Mouse (Mus musculus) limb, embryonic 10.5 days (tissue): Measurements from ENCODE around the gene Foxc1. TPM values are rescaled to one million over a fixed set of nuclear protein-coding genes. Genes with fewer than 3 reads are reported as not detected.

Source experiments
- DNase-seq: peaks from one replicate; pipeline ENCODE4 v3.0.0-alpha.2; 2017; ENCODE audit warnings: low spot score
- H3K27ac ChIP-seq: fragments of 300-500 bp; sonication (generic); 2 replicates; pipeline ENCODE4 v1.5.1; 2016; ENCODE audit warnings: mild to moderate bottlenecking
- H3K27me3 ChIP-seq: fragments of 300-500 bp; sonication (generic); 2 replicates; pipeline ENCODE4 v1.6.1; 2016; ENCODE audit warnings: low read depth, mild to moderate bottlenecking; ENCODE audit not compliant: poor library complexity, severe bottlenecking
- H3K36me3 ChIP-seq: fragments of 300-500 bp; sonication (generic); 2 replicates; pipeline ENCODE4 v1.6.1; 2016; ENCODE audit warnings: mild to moderate bottlenecking, moderate library complexity
- H3K4me1 ChIP-seq: fragments of 300-500 bp; sonication (generic); 2 replicates; pipeline ENCODE4 v1.6.1; 2016
- H3K4me3 ChIP-seq: fragments of 300-500 bp; sonication (generic); 2 replicates; pipeline ENCODE4 v1.5.1; 2016; ENCODE audit warnings: mild to moderate bottlenecking, moderate library complexity
- H3K9me3 ChIP-seq: fragments of 300-500 bp; sonication (generic); replicated peaks from 2 replicates; pipeline ENCODE4 v1.6.1; 2016; ENCODE audit warnings: mild to moderate bottlenecking
- WGBS: fragments of 180-500 bp; shearing (Covaris S2); methylation state at CpG from one replicate; pipeline ENCODE4 v1.1.7; 2016; 5-methylcytosine and 5-hydroxymethylcytosine counted together
- polyA plus RNA-seq: library from polyadenylated mRNA; unstranded; fragments of >200 nt; fragmentation: Nextera tagmentation; extraction: Ambion mirVana; gene quantifications from 2 replicates; pipeline ENCODE4 v1.2.1, GENCODE M21; 2016

The Foxc1 gene
- polyA plus RNA-seq, 1 experiment from 2014 or later = 1.8 TPM

GRCm38 (mm10) chr13:31808804-31809420, 2.5 kb downstream of the Foxc1 start:
- peaks cover 7% of the 10 kb centered on the region; the same call in 1 of the 2 replicates for H3K36me3 ChIP-seq
- peaks cover 99% of the 10 kb centered on the region for H3K27me3 ChIP-seq
- peak overlapping the region; percentile 91 for H3K27ac ChIP-seq
- DNase-seq = no peak
- WGBS = 4% methylated on average over 16 of the region's 16 CpGs
- H3K9me3 ChIP-seq = no peaks in the 10 kb centered on the region
- peak overlapping the region; percentile 73 for H3K4me3 ChIP-seq
- peaks cover 70% of the 10 kb centered on the region for H3K4me1 ChIP-seq

- Histone ChIP-seq H3K36me3 (peaks cover 7% of the 10 kb centered on the region; the same call in 1 of the 2 replicates), H3K27me3 (peaks cover 99% of the 10 kb centered on the region), H3K4me1 (peaks cover 70% of the 10 kb centered on the region), H3K27ac (no peak overlapping the region), H3K4me3 (peak overlapping the region; percentile 73), H3K9me3 (no peaks in the 10 kb centered on the region)
- WGBS = 5% methylated on average over 6 of the region's 6 CpGs
- DNase-seq = no peak
Observed at GRCm38 (mm10) chr13:31809701-31810100, 3.3 kb downstream of the Foxc1 start.

GRCm38 (mm10) chr13:31810375-31810692, 3.9 kb downstream of the Foxc1 start:
- Histone ChIP-seq H3K9me3 (no peaks in the 10 kb centered on the region), H3K27me3 (peaks cover 98% of the 10 kb centered on the region), H3K4me3 (peak overlapping the region; percentile 73), H3K27ac (peak overlapping the region; percentile 82), H3K4me1 (peaks cover 74% of the 10 kb centered on the region), H3K36me3 (peaks cover 7% of the 10 kb centered on the region; the same call in 1 of the 2 replicates)
- WGBS = 1% methylated on average over 9 of the region's 9 CpGs
- DNase-seq = no peak

GRCm38 (mm10) chr13:31810693-31811541, 4.5 kb downstream of the Foxc1 start:
- WGBS = under 1% methylated on average over 65 of the region's 65 CpGs
- no peaks in the 10 kb centered on the region for H3K9me3 ChIP-seq
- H3K36me3 ChIP-seq = peaks cover 7% of the 10 kb centered on the region; the same call in 1 of the 2 replicates
- DNase-seq = peak; percentile 77
- H3K4me3 ChIP-seq = peak overlapping the region; percentile 73
- H3K27me3 ChIP-seq = peaks cover 98% of the 10 kb centered on the region
- peak overlapping the region; percentile 82 for H3K27ac ChIP-seq
- peaks cover 74% of the 10 kb centered on the region for H3K4me1 ChIP-seq

- 3% methylated on average over 44 of the region's 44 CpGs for WGBS
- Histone ChIP-seq H3K4me3 (peak overlapping the region; percentile 73), H3K9me3 (no peaks in the 10 kb centered on the region), H3K4me1 (peaks cover 74% of the 10 kb centered on the region), H3K27me3 (peaks cover 98% of the 10 kb centered on the region), H3K36me3 (peaks cover 7% of the 10 kb centered on the region; the same call in 1 of the 2 replicates), H3K27ac (peak overlapping the region; percentile 82)
- no peak for DNase-seq
Observed at GRCm38 (mm10) chr13:31811542-31812021, 5.1 kb downstream of the Foxc1 start.

GRCm38 (mm10) chr13:31812701-31813100, 6.3 kb downstream of the Foxc1 start:
- DNase-seq = no peak
- Histone ChIP-seq H3K27me3 (peaks cover 99% of the 10 kb centered on the region), H3K9me3 (no peaks in the 10 kb centered on the region), H3K4me3 (peak overlapping the region; percentile 11; the same call in 1 of the 2 replicates), H3K27ac (no peak overlapping the region), H3K4me1 (peaks cover 74% of the 10 kb centered on the region), H3K36me3 (peaks cover 7% of the 10 kb centered on the region; the same call in 1 of the 2 replicates)
- 31% methylated on average over 2 of the region's 2 CpGs for WGBS

- 7% methylated on average over 15 of the region's 15 CpGs for WGBS
- Histone ChIP-seq H3K4me3 (peak overlapping the region; percentile 27), H3K27ac (peak overlapping the region; percentile 77), H3K4me1 (peaks cover 91% of the 10 kb centered on the region), H3K36me3 (0 out of 2 replicates have a peak, but pooled peaks cover 2% of the 10 kb centered on the region), H3K9me3 (no peaks in the 10 kb centered on the region), H3K27me3 (peaks cover 95% of the 10 kb centered on the region)
- DNase-seq = peak; percentile 69
Observed at GRCm38 (mm10) chr13:31815383-31816003, 9.1 kb downstream of the Foxc1 start.

GRCm38 (mm10) chr13:31818337-31818736, 11.9 kb downstream of the Foxc1 start:
- no peaks in the 10 kb centered on the region for H3K36me3 ChIP-seq
- peak overlapping the region; percentile 39; the same call in 1 of the 2 replicates for H3K27ac ChIP-seq
- H3K27me3 ChIP-seq = peaks cover 87% of the 10 kb centered on the region
- DNase-seq = peak; percentile 61
- no peak overlapping the region for H3K4me3 ChIP-seq
- H3K9me3 ChIP-seq = no peaks in the 10 kb centered on the region
- WGBS = 15% methylated on average over 7 of the region's 7 CpGs
- H3K4me1 ChIP-seq = peaks cover 95% of the 10 kb centered on the region

GRCm38 (mm10) chr13:31819664-31820405, 13.4 kb downstream of the Foxc1 start:
- peak overlapping the region; percentile 0; the same call in 1 of the 2 replicates for H3K4me3 ChIP-seq
- no peaks in the 10 kb centered on the region for H3K9me3 ChIP-seq
- H3K27me3 ChIP-seq = peaks cover 83% of the 10 kb centered on the region
- peaks cover 96% of the 10 kb centered on the region for H3K4me1 ChIP-seq
- WGBS = 20% methylated on average over 14 of the region's 14 CpGs
- no peaks in the 10 kb centered on the region for H3K36me3 ChIP-seq
- DNase-seq = no peak
- H3K27ac ChIP-seq = peak overlapping the region; percentile 58

GRCm38 (mm10) chr13:31820587-31821017, 14.2 kb downstream of the Foxc1 start:
- peak overlapping the region; percentile 38 for H3K4me3 ChIP-seq
- H3K27ac ChIP-seq = peak overlapping the region; percentile 71
- WGBS = under 1% methylated on average over 16 of the region's 16 CpGs
- peaks cover 84% of the 10 kb centered on the region for H3K27me3 ChIP-seq
- no peaks in the 10 kb centered on the region for H3K9me3 ChIP-seq
- peak; percentile 83 for DNase-seq
- no peaks in the 10 kb centered on the region for H3K36me3 ChIP-seq
- H3K4me1 ChIP-seq = peaks cover 93% of the 10 kb centered on the region

- Histone ChIP-seq H3K36me3 (no peaks in the 10 kb centered on the region), H3K4me1 (peaks cover 89% of the 10 kb centered on the region), H3K4me3 (peak overlapping the region; percentile 38), H3K9me3 (no peaks in the 10 kb centered on the region), H3K27me3 (peaks cover 82% of the 10 kb centered on the region), H3K27ac (peak overlapping the region; percentile 71; the same call in 1 of the 2 replicates)
- WGBS = 7% methylated on average over 6 of the region's 6 CpGs
- no peak for DNase-seq
Observed at GRCm38 (mm10) chr13:31821050-31821449, 14.6 kb downstream of the Foxc1 start.

GRCm38 (mm10) chr13:31823316-31823715, 16.9 kb downstream of the Foxc1 start:
- no peak overlapping the region for H3K27ac ChIP-seq
- DNase-seq = no peak
- no peak overlapping the region for H3K4me3 ChIP-seq
- no peaks in the 10 kb centered on the region for H3K36me3 ChIP-seq
- 7% methylated on average over 5 of the region's 5 CpGs for WGBS
- H3K27me3 ChIP-seq = peaks cover 82% of the 10 kb centered on the region
- H3K9me3 ChIP-seq = no peaks in the 10 kb centered on the region
- H3K4me1 ChIP-seq = peaks cover 70% of the 10 kb centered on the region
